Mouse (Mus musculus): ENCODE results near the gene Fndc3a.

- TF ChIP-seq CTCF (IDR thresholded peaks at IDR 0.05; ENCODE audit: control insufficient read depth, insufficient read depth, low read length) (no peak), POLR2A (IDR thresholded peaks at IDR 0.05; ENCODE audit: borderline replicate concordance, control insufficient read depth, low read depth, low read length) (no peak)
Measured at GRCm38 (mm10) chr14:72670987-72671386, 38.8 kb downstream of the Fndc3a start.

Data from bone marrow, adult 2 months (tissue).